Mouse (Mus musculus) urinary bladder, adult 2 months (tissue): ENCODE results near the gene Plxnd1. TPM values are rescaled to one million over a fixed set of nuclear protein-coding genes. Genes with fewer than 3 reads are reported as not detected.

Experiments
- DNase-seq: peaks from one replicate; pipeline ENCODE4 v3.0.0; 2022; ENCODE audit warnings: low spot score
- polyA plus RNA-seq: library from polyadenylated mRNA; depleted of rRNA; stranded (reverse); fragments of >200 nt; gene quantifications from 2 replicates; pipeline ENCODE4 v1.2.3, GENCODE M21; 2012

Plxnd1 gene
- polyA plus RNA-seq, 1 experiment = 35.8 TPM

DNA sequence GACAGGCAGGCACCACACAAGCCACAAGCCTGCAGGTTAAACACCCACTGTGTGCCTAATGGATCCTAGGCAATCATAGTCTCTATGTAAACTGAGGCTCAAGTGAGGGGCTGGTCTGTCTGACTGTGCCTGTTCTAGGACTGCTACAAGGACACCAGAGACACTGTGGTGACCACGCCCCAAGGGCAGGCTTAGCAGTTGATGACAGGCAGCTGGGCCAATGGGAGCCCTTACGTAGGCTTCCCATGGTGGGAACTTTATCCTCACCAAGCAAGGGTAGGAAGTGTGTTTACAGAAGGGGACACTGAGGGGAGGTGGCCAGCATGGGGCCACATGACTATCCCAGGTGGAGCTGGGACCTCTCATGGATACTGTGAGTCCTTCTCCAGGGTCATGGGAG, 4.4 kb upstream of the Plxnd1 start:
- DNase-seq = no peak

- DNase-seq = no peak
These were observed 4.0 kb upstream of the Plxnd1 start for GRCm38 (mm10) chr6:115998758-115999157.

DNA sequence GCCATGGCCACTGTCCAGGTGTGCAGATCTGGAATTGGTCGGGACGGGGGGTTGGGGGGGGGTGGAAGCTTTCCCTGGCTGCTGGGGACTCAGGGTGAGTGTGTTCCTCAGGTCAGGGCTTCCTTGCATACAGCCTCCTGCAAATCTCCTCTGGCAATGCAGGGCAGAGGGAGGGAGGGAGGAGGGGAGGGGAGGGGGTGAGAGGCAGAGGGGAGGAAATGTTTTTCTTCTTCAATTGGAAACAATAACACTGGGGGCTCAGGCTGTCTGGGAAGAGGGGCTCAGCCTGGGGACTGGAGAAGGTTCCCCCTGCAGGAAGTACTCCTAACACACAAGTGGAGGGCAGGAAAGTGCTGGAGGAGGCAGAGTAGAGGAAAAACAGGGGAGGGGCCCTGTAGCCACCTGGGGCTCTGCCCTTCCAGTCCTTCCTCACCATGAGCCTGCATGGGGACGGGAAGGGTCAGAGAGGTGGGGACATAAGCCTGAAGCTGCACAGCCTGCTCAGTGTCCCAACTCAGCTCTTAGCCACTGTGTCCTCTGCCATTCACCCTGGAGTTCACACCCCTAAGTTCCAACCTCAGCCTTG, 3.0 kb upstream of the Plxnd1 start:
- no peak for DNase-seq

GRCm38 (mm10) chr6:115996171-115996851, 1.5 kb upstream of the Plxnd1 start:
- DNase-seq = no peak

- DNase-seq = no peak
These were observed 731 bp upstream of the Plxnd1 start for GRCm38 (mm10) chr6:115995531-115995941.

DNA sequence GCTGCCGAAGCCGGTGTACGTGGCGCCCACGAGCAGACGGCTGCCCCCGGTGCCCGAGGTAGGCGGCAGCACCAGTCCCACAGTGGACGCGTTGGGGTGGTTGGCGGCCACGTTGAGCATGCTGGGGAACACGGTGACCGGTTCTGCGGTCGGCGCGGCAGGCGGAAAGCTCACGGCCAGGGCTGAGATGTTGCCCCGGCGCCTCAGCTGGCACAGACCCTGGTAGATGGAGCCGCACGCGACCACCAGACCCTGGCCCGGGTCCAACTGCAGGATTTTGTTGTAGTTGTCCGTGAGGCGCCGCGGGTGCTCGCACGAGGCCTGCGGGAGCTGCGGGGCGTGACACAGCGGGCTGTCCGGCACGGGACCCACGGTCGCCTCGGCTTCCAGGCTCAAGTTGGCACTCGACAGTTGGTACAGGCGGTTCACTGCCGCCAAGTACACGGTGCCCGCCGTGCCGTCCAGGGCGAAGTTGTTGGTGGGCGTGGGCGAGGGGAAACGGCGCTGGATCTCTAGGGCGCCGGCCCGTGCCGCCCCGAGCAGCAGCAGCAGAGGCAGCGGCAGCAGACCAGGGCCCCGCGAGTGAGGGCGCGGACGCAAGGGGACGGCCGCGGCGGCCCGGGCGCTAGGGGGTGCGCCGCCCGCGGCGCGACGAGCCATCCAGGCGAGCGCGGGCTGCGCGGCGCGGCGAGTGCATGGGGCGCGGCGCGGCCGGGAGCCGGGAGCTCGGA, 494 bp downstream of the Plxnd1 start:
- DNase-seq = peak; percentile 56

DNA sequence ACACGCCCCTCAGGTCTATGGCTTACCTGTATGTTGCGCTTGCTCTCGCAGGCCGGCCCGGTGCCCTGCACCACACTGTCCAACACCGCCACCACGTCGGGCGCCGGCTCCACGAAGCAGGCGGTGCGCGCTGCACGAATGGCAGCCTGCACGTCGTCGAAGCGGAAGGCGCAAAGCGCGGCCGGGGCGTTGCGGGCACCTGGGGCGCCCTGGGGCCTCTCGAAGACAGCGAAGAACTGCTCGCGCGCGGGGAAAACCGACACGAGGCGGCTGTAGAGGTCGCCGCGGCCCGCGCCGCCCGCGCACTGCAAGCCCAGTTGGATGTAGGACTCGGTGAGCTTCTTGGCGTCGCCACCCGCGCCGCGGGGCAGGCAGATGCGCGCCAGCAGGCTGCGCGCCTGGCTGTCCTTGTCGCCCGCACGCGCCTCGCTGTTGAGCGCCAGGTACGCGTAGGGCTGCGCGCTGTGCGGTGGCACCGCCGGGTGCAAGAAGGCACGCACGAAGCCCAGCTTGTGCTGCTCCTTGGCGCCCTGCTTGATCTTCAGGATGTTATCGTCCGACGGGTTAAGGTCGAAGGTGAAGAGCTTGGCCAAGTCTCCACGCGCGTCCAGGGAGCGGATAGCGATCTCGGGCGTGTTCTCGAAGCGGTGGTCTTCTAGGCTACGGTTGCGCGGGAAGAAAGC, 1.2 kb downstream of the Plxnd1 start:
- DNase-seq = no peak

GRCm38 (mm10) chr6:115992981-115993380, 1.8 kb downstream of the Plxnd1 start:
- DNase-seq = no peak

DNA sequence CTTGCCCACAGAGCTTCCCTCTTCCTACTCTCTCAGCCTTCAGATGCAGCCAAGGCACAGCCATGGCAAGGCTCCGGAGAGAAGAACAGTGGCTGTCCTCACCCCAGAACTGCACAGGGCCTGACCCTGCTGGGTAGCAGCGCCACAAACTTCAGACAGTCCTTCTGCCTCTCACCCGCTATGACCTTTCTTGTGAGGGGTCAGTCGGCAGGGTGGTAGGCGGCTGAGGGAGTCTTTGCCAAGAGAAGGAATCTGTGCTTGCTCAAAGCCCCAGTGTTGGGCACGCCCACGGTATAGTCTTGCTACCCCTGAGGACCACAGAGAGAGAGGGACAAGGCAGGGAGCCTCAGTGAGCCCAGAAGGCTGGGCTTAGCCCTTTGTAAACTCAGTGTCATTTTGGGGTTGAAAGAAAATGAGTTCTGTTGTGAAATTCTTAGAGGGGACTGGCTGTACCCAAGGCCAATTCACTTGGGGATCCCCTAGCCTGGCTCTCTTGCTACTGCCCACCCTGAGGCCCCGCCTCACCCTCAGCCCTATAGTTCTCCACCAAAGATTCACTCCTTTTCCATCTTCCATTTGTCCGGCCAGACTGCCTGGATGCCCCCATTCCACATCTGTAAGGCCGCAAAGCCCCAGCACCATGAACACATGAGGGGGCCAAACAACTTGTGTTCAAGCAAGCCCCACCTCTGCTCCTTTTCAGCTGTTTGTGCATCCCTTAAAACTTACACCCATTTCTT, 2.8 kb downstream of the Plxnd1 start:
- no peak for DNase-seq

- no peak for DNase-seq
These were observed 3.5 kb downstream of the Plxnd1 start for GRCm38 (mm10) chr6:115991108-115991880.

DNA sequence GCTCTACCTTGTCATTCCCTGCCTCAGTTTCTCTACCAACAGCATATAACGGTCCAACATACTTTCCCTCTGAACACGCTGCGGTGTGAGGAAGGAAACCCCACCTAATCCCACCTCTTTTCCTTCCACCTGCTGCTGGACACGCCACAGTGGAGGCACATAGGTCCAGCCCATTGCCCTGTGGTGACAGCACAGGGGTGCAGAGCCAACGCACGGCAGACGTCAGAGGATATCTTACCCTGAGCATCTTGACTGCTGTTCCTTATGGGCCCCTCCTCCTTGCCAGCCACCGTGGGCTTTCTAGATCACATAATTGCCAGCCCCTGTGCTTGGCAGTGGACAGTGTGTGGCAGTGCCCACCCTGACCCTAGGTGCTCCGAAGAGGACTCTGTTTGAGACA, 4.3 kb downstream of the Plxnd1 start:
- no peak for DNase-seq

DNA sequence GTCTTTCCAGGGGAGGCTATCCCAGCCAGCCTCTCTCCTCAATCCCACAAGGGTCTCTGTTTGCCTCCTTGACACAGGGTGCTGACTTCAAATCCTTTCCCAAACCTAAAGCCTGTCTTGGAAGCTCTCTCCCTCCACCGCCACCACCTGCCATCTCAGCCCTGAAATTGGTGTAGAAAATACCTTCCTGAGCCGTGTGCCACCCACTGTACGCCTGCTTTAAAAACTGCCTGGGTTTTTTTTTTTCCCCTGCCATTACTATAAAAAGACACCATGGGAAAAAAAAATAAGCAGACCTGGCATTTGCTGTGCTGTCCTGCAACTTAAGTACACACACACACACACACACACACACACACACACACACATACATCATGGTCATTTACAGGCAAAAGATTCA, 4.7 kb downstream of the Plxnd1 start:
- no peak for DNase-seq

GRCm38 (mm10) chr6:115989607-115990006, 5.2 kb downstream of the Plxnd1 start:
- DNase-seq = no peak

GRCm38 (mm10) chr6:115989032-115989431, 5.8 kb downstream of the Plxnd1 start:
- no peak for DNase-seq

GRCm38 (mm10) chr6:115987096-115987747, 7.6 kb downstream of the Plxnd1 start:
- no peak for DNase-seq

- DNase-seq = no peak
These were observed 8.2 kb downstream of the Plxnd1 start for GRCm38 (mm10) chr6:115986472-115987095.

- no peak for DNase-seq
These were observed 9.2 kb downstream of the Plxnd1 start for GRCm38 (mm10) chr6:115985622-115986021.

GRCm38 (mm10) chr6:115984580-115984979, 10.2 kb downstream of the Plxnd1 start:
- no peak for DNase-seq

DNA sequence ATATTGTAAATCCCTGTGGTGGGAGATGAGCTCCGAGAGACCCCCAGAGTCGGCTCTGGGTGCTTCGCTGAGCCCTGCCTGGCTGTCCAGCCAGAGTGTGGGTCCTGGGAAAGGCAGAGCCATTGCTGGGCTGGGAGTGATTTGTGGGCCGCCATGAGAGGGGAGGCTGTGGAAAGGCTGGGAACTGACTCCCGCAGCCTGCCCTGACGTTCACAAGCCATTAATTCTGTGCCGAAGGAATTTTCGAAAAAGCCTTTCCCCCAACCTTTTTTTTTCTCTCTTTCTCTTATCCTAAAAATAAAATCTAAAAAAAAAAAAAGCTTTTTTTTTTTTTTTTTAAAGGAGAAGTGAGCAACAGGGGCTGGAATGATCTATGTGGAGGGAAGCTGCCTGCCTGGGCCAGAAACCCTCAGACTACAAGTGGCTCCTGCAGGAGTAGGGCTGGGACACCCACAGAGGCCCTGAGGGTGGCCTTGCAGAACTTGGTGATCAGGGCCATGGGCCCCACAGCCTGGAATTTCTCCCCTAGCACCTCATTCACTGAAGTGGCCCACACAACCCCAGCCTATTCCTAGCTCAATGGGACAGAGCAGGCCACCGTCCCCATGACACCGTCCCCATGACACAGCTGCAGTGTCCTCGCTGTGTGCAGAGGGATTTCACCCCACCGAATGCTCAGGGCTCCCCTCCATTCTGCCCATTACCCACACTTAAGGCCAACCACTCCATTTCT, 11.3 kb downstream of the Plxnd1 start:
- no peak for DNase-seq
